Mouse (Mus musculus) small intestine, adult 2 months (tissue): Measurements from ENCODE around the gene Tead1. TPM values are rescaled to one million over a fixed set of nuclear protein-coding genes. Genes with fewer than 3 reads are reported as not detected.

Experiments used
- H3K27ac ChIP-seq: fragments of 200-500 bp; 2 replicates; pipeline ENCODE4 v1.5.1; 2012; ENCODE audit warnings: low read depth, low read length, control low read depth, inconsistent platforms; ENCODE audit not compliant: insufficient read depth
- H3K27me3 ChIP-seq: fragments of 200-500 bp; 2 replicates; pipeline ENCODE4 v1.6.1; 2012; ENCODE audit warnings: mild to moderate bottlenecking, moderate library complexity, low read length, inconsistent platforms; ENCODE audit not compliant: control insufficient read depth, insufficient read depth
- H3K36me3 ChIP-seq: fragments of 200-500 bp; 2 replicates; pipeline ENCODE4 v1.6.1; 2012; ENCODE audit warnings: mild to moderate bottlenecking, low read length, control low read depth, inconsistent platforms; ENCODE audit not compliant: control insufficient read depth, insufficient read depth
- H3K4me1 ChIP-seq: fragments of 200-500 bp; 2 replicates; pipeline ENCODE4 v1.6.1; 2012; ENCODE audit warnings: low read length, inconsistent platforms, mixed read lengths; ENCODE audit not compliant: control insufficient read depth, insufficient read depth, insufficient read length
- H3K4me3 ChIP-seq: fragments of 200-500 bp; 2 replicates; pipeline ENCODE4 v1.5.1; 2012; ENCODE audit warnings: low read depth, mild to moderate bottlenecking, control low read depth, inconsistent platforms, low read length, moderate library complexity
- CTCF ChIP-seq: fragments of 200-500 bp; IDR thresholded peaks from 2 replicates; pipeline ENCODE4 v1.5.1; 2012; ENCODE audit warnings: low read depth, mild to moderate bottlenecking, control low read depth, inconsistent platforms, low read length, moderate library complexity, mixed read lengths; ENCODE audit not compliant: insufficient replicate concordance, insufficient read length; ENCODE audit errors: extremely low read depth
- POLR2A ChIP-seq: fragments of 200-500 bp; IDR thresholded peaks from 2 replicates; pipeline ENCODE4 v1.6.1; 2012; ENCODE audit warnings: low read depth, mild to moderate bottlenecking, control low read depth, inconsistent platforms, low read length, moderate library complexity
- WGBS: fragments of 180-500 bp; shearing (Covaris S2); methylation state at CpG from one replicate; pipeline ENCODE4 v1.1.7; 2018; 5-methylcytosine and 5-hydroxymethylcytosine counted together
- polyA plus RNA-seq: library from polyadenylated mRNA; depleted of rRNA; stranded (reverse); fragments of >200 nt; gene quantifications from 2 replicates; pipeline ENCODE4 v1.2.3, GENCODE M21; 2012

The Tead1 gene
- polyA plus RNA-seq, 1 experiment, result 3.7 TPM

GRCm38 (mm10) chr7:112812037-112812775 lies 133.1 kb downstream of the Tead1 start:
- H3K4me3 ChIP-seq, result no peak overlapping the region
- H3K4me1 ChIP-seq, result peaks cover under 1% of the 10 kb centered on the region; the same call in 1 of the 2 replicates
- H3K36me3 ChIP-seq, result no peaks in the 10 kb centered on the region
- H3K27ac ChIP-seq, result no peak overlapping the region
- no peak for TF ChIP-seq CTCF
- no peak for TF ChIP-seq POLR2A
- H3K27me3 ChIP-seq, result no peaks in the 10 kb centered on the region
- WGBS, result 73% methylated on average over 10 of the region's 10 CpGs

DNA sequence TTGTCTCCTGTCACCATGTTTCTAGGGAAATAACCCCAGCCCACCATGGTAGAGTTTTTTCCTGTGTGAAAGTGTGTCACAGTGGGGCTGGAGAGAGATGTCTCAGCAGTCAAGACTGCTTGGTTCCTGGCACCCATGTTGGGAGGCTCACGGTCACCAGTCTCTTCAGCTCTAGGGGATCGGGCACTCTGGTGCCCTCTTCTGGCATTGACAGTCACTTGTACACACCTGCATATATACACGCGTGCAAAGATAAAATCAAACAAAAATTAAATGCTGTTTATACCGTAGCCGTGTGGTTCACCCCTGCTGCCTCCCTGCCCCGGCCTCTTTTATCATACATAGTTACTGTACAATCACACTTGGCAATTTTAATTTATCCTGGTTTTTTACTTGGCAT lies 134.0 kb downstream of the Tead1 start:
- TF ChIP-seq CTCF (no peak), POLR2A (no peak)
- 96% methylated on average over 7 of the region's 7 CpGs for WGBS
- Histone ChIP-seq H3K27ac (no peak overlapping the region), H3K27me3 (no peaks in the 10 kb centered on the region), H3K4me1 (no peaks in the 10 kb centered on the region), H3K4me3 (no peak overlapping the region), H3K36me3 (no peaks in the 10 kb centered on the region)

- 77% methylated on average over 8 of the region's 8 CpGs for WGBS
- Histone ChIP-seq H3K27me3 (no peaks in the 10 kb centered on the region), H3K4me1 (no peaks in the 10 kb centered on the region), H3K4me3 (no peak overlapping the region), H3K27ac (no peak overlapping the region), H3K36me3 (no peaks in the 10 kb centered on the region)
- TF ChIP-seq POLR2A (no peak), CTCF (no peak)
Observed at GRCm38 (mm10) chr7:112813731-112814306, 134.7 kb downstream of the Tead1 start.

- no peaks in the 10 kb centered on the region for H3K27me3 ChIP-seq
- H3K36me3 ChIP-seq, result no peaks in the 10 kb centered on the region
- no peaks in the 10 kb centered on the region for H3K4me1 ChIP-seq
- no peak overlapping the region for H3K4me3 ChIP-seq
- TF ChIP-seq CTCF (no peak), POLR2A (no peak)
- H3K27ac ChIP-seq, result no peak overlapping the region
- whole genome bisulfite sequencing, result 91% methylated on average over 5 of the region's 5 CpGs
Observed at GRCm38 (mm10) chr7:112816016-112816415, 136.9 kb downstream of the Tead1 start.

DNA sequence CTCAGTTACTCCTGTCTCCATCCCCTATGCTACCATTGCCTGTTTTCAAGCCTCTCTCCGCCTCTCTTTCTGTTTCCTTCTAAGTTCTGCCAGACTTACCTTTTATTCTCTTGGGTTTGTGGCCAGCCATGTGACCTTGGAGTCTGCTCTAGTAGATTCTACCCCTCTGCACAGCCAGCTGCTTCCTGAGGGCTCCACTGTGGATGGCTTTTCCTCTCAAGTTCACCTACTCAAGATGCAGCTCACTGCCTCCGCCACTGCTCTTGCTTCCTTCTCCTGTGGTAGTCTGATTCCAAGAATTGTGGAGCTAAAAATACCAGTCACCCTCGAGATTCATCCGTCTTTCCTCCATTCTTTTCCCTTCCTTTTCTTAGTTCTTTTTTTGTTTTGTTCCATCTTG lies 140.7 kb downstream of the Tead1 start:
- Histone ChIP-seq H3K36me3 (no peaks in the 10 kb centered on the region), H3K4me1 (no peaks in the 10 kb centered on the region; the same call in 1 of the 2 replicates), H3K27ac (no peak overlapping the region), H3K27me3 (no peaks in the 10 kb centered on the region), H3K4me3 (no peak overlapping the region)
- no peak for TF ChIP-seq CTCF
- no peak for TF ChIP-seq POLR2A
- WGBS, result 64% methylated on average over 4 of the region's 4 CpGs

- no peaks in the 10 kb centered on the region for H3K27me3 ChIP-seq
- TF ChIP-seq POLR2A, result no peak
- TF ChIP-seq CTCF, result no peak
- H3K4me1 ChIP-seq, result peaks cover 10% of the 10 kb centered on the region; the same call in 1 of the 2 replicates
- H3K36me3 ChIP-seq, result no peaks in the 10 kb centered on the region
- WGBS, result 22% methylated on average over 5 of the region's 5 CpGs
- H3K27ac ChIP-seq, result 0 out of 2 replicates have a peak overlapping the region, but pooled peaks have one; percentile 26
- no peak overlapping the region for H3K4me3 ChIP-seq
Observed at GRCm38 (mm10) chr7:112822879-112823278, 143.8 kb downstream of the Tead1 start.

DNA sequence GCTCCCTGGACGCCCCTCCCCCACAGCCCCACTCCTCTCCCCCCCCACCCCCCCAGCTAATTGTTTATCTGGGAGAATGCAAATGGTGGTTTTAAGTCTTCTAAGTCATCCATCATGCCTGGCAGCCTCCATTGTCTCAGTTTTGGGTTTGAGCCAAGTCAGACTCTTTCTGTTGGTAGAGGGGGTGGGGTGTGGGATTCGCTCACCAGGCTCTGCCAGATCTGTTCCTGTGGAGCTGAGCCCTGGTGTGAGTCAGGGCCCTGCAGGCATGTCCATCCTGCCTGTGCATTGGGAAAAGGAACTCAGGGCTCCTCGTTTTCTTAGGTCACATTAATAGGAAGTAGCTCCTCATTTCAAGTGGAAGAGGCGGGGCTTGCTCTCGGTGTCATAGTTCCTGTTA lies 144.5 kb downstream of the Tead1 start:
- 1% methylated on average over 5 of the region's 5 CpGs for WGBS
- Histone ChIP-seq H3K27ac (peak overlapping the region; percentile 17; the same call in 1 of the 2 replicates), H3K4me3 (peak overlapping the region; percentile 35), H3K36me3 (no peaks in the 10 kb centered on the region), H3K4me1 (peaks cover 16% of the 10 kb centered on the region), H3K27me3 (no peaks in the 10 kb centered on the region)
- TF ChIP-seq POLR2A (no peak), CTCF (no peak)
